15 mouse cellular contexts compared by ENCODE assay signal in the genomic region with DNA sequence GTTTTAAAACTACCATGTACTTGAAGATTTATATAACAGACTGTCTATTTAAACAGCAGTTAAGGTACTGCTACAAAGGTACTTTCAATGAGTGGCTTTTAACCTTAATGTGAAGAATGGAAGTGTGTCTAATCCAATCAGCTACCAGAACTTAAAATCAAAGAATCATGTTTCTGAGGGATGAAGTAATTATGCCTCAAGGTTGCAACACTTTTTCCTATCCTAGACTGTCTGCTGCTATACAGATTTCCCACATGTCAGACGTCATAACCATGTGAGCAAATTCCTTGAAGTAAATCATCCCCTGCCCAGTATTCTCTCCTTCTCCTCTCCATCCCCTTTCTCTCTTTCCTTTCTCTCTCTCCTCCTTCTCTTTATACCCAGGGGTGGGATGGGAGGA.
"Had no signal": no experiment of that assay in that cellular context is flagged by ENCODE, and none has a peak within 500 bp of the region (broad histone marks: within the 10 kb centered on the region; RNA-seq: fewer than 3 reads in every experiment).

No protein-coding gene starts in this region.

- H3K4me3 ChIP-seq: neural tube, embryonic 12.5 days; neural tube, embryonic 13.5 days; neural tube, embryonic 15.5 days; stomach, embryonic 15.5 days had no signal

- H3K36me3 ChIP-seq: neural tube, embryonic 12.5 days; neural tube, embryonic 13.5 days; neural tube, embryonic 15.5 days; stomach, embryonic 15.5 days had no signal

- DNase-seq: retina, postnatal 1 day; right cerebral cortex, adult 18-20 months; right cerebral cortex, postnatal 14 days; right cerebral cortex, postnatal 25 days; right cerebral cortex, postnatal 4 days; spleen, adult 18-20 months; thymus, adult 18-20 months; thymus, adult 2 months; thymus, postnatal 14 days; thymus, postnatal 25 days; thymus, postnatal 36 days had no signal

- H3K4me2 ChIP-seq: neural tube, embryonic 12.5 days; neural tube, embryonic 13.5 days; neural tube, embryonic 15.5 days; stomach, embryonic 15.5 days had no signal

- H3K27me3 ChIP-seq: neural tube, embryonic 12.5 days; neural tube, embryonic 13.5 days; neural tube, embryonic 15.5 days; stomach, embryonic 15.5 days had no signal
